Mouse (Mus musculus): Measurements from ENCODE around the gene Mt1.

GRCm38 (mm10) chr8:94177716-94178390 lies 1.0 kb upstream of the Mt1 start:
- TF ChIP-seq CTCF (IDR thresholded peaks at IDR 0.05; ENCODE audit: control insufficient read depth, insufficient read depth, insufficient replicate concordance, low read depth, low read length) (no peak), POLR2A (IDR thresholded peaks at IDR 0.05; ENCODE audit: control insufficient read depth, low read depth, low read length) (no peak)
